Mouse (Mus musculus) E14TG2a.4 (cell line): Measurements from ENCODE around the gene Samd1.

Experiments
- CTCF ChIP-seq: conservative IDR thresholded peaks from 2 replicates; pipeline ENCODE4 v1.5.1; 2014; ENCODE audit warnings: low read length
- POU5F1 ChIP-seq: IDR thresholded peaks from 2 replicates; pipeline ENCODE4 v1.6.1; 2014; ENCODE audit warnings: low read length, borderline replicate concordance

- TF ChIP-seq CTCF (no peak), POU5F1 (no peak)
Measured at GRCm38 (mm10) chr8:84029272-84029671, 31.8 kb downstream of the Samd1 start.
